Mouse (Mus musculus) kidney, adult 8-10 months (tissue): ENCODE data around the gene Olfr497.

ENCODE experiments used
- DNase-seq, 2 experiments: peaks; one replicate each; pipeline ENCODE4 v3.0.0; 2022

The Olfr497 gene

GRCm38 (mm10) chr7:108420121-108420520 lies at the start of gene Olfr497:
TSS of gene Olfr497 (plus strand) at chr7:108420421.
- no peak for DNase-seq

GRCm38 (mm10) chr7:108392867-108393266 lies 27.4 kb upstream of the Olfr497 start, which contains the start of gene Olfr495:
TSS of gene Olfr495 (plus strand) at chr7:108393167.
- DNase-seq = no peak

GRCm38 (mm10) chr7:108465026-108465425 lies 44.8 kb downstream of the Olfr497 start, which contains the start of gene Olfr498:
TSS of gene Olfr498 (plus strand) at chr7:108465326.
- no peak for DNase-seq
